Mouse (Mus musculus): ENCODE data around the gene Slc25a40. TPM values are rescaled to one million over a fixed set of nuclear protein-coding genes. Genes with fewer than 3 reads are reported as not detected.

The Slc25a40 gene
- polyA plus RNA-seq, 1 experiment = 24.6 TPM

GRCm38 (mm10) chr5:8489471-8490110, 66.9 kb downstream of the Slc25a40 start:
- TF ChIP-seq CTCF (IDR thresholded peaks at IDR 0.05; ENCODE audit: borderline replicate concordance, insufficient read depth, low read length) (no peak), POLR2A (IDR thresholded peaks at IDR 0.05; ENCODE audit: low read depth, low read length) (no peak)

DNA sequence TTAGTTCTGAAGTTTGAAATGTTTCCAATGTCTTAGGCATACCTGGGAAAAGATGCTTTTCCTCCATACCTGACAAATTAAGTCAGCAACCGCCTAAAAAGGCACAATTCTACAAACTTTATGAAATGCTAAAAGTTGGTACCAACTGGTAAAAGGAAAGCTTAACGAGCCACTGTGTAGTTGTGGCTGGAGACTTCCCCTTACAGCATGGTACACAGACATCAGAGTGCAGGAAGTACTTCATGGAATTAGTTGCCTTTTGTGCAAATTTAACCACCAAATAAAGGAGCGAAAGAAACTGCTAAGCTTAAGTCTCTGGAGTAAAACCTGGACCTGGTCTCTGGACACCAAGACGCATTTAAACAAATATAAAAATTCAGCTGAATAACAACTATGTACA, 69.1 kb downstream of the Slc25a40 start:
- Histone ChIP-seq H3K27ac (ENCODE audit: insufficient read depth, low read length) (no peak overlapping the region), H3K4me3 (ENCODE audit: insufficient read depth, low read length) (no peak overlapping the region), H3K4me1 (ENCODE audit: control insufficient read depth, insufficient read depth, low read length) (no peaks in the 10 kb centered on the region)
- TF ChIP-seq CTCF (IDR thresholded peaks at IDR 0.05; ENCODE audit: borderline replicate concordance, insufficient read depth, low read length) (no peak), POLR2A (IDR thresholded peaks at IDR 0.05; ENCODE audit: low read depth, low read length) (no peak)

More at GRCm38 (mm10) chr5:8489471-8490110, 66.9 kb downstream of the Slc25a40 start:
- Histone ChIP-seq H3K4me3 (ENCODE audit: insufficient read depth, low read length) (no peak overlapping the region), H3K27ac (ENCODE audit: insufficient read depth, low read length) (no peak overlapping the region), H3K4me1 (ENCODE audit: control insufficient read depth, insufficient read depth, low read length) (no peaks in the 10 kb centered on the region)

Other genes starting within 250 kb of the Slc25a40 start
- 5.0 and 10.4 TPM in 2 replicates for gene Adam22, start 54.7 kb upstream of the Slc25a40 start, polyA plus RNA-seq (2011; ENCODE audit: insufficient read length, low read depth, missing spikeins)
- gene Dbf4, start 134 bp upstream of the Slc25a40 start, polyA plus RNA-seq (2011; ENCODE audit: insufficient read length, low read depth, missing spikeins) = 43.9 and 57.5 TPM in 2 replicates
- 0.16 TPM in 1 of 2 replicates, not detected in the other for gene Rundc3b, start 200.1 kb downstream of the Slc25a40 start, polyA plus RNA-seq (2011; ENCODE audit: insufficient read length, low read depth, missing spikeins)
- 0.90 and 1.8 TPM in 2 replicates for gene Abcb1a, start 237.2 kb downstream of the Slc25a40 start, polyA plus RNA-seq (2011; ENCODE audit: insufficient read length, low read depth, missing spikeins)